Mouse (Mus musculus) mature B cell (primary cell): ENCODE measurements around the gene Pard3.

Experiments used
- in situ Hi-C: fragments of 300-500 bp; cut with MboI; formaldehyde crosslinking; loops from 2 replicates; pipeline ENCODE4 v1.14.3; 2019

Pard3 gene

DNA sequence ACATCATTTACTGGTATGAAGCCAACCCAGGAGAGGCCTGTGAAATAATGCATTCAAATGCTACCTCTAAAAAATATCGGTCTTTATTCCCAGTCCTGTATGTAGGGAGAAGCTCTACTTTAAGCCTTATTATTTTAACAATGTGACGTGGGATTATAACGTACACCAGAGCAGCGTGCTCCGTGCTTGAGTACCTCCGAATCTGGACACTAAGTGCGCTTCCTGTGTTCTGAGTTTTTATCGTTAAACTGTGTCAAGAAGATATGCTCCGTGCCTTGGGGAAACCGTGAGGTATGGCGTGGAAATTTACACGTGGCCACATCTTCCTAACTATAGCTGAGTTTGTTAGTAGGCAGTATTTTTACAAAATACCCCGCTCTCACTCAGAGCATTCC is 436.0 kb downstream of the Pard3 start:
- in situ Hi-C loops, result no loop called here

DNA sequence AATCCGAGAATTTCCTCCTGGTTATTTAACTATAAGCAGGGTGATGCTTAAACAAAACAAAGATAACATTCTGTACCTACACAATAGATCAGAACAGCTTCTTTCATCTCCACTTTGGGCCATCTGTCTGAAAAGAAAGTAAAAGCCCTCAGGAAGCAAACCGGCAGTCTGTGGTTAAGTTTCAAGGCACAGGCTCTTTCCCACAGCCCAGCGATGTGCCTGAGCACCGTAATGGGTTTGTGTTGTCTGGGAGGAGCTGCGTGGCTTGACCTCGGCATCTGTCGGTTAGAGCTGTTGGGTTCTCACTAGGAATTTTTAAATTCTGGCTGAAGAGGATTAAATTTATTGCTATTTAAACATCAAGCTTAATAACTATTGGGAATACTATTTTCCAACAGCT is 436.5 kb downstream of the Pard3 start:
- in situ Hi-C loops, result no loop called here

DNA sequence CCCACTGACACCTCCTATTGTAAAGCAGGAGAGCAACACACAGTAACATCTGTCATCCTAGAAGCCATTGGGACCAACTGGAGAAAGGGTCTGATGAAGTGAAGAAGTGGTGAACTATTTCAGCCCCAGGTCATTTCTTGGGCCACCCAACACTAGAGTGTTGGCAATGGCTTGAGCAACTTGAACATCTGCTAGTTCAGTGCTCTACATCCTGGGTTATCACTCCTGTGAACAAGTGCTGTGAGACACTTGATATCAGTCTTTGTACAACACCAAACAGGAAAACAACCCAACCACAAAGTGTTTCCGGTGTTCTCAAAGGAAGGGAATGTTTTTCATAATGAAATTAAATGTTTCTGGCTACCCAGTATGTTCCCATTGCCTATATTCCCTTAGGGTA is 438.1 kb downstream of the Pard3 start:
- in situ Hi-C loops, result no loop called here

DNA sequence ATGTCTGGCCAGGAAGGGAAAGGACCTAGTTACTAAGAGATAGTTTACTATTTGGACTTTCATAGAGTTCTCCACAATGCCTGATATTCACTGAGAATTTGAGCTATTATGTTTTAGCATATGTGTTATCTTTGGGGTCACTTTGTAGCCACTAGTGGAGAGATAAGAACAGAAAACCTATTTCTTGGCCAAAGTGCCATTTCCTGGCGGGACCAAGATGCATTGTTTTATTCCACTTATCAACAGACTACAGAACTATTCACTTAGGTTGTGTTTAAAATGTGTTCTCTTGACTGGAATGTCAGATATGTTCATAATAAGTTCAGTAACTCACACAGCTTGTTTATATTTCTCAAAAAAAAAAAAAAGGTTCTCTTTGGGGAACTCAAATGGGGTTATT is 441.6 kb downstream of the Pard3 start:
- in situ Hi-C loops, result no loop called here

DNA sequence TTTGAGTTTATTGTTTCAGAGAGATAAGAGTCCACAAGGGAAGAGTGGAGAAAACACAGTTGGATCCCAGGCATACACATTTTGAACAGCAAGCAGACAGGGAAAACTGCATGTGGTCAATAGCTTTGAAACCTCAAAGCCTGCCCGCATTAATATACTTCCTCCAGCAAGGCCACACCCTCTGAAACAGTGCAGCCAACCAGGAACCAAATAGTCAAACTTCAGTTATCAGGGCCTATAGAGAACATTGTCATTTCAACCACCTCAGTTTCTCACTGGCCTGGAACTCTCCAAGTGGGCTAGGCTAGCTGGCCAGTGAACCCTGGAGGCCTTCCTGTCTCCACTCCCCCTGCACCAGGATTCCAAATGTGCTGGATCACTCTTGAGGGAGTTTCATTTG is 442.6 kb downstream of the Pard3 start:
- in situ Hi-C loops, result no loop called here

DNA sequence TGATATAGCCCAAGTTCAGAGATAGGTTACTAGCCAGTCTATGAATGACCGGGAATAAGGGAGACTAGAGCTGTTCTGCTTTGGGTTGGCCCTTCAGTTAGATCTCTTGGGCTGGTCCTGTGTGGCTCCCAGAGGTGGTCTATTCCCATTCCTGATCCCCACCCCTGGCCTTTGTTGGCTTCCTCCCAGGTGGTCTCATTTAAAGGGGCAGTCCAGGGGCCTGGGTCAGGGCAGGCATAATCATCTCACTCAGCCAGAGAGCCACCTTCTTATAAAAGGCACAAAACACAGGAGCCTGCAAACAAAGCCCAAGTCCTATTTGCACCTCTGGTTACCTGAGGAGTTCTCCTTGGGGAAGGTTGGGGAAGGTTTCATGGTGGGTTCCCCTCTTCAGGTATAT is 447.6 kb downstream of the Pard3 start:
- in situ Hi-C loops, result no loop called here

DNA sequence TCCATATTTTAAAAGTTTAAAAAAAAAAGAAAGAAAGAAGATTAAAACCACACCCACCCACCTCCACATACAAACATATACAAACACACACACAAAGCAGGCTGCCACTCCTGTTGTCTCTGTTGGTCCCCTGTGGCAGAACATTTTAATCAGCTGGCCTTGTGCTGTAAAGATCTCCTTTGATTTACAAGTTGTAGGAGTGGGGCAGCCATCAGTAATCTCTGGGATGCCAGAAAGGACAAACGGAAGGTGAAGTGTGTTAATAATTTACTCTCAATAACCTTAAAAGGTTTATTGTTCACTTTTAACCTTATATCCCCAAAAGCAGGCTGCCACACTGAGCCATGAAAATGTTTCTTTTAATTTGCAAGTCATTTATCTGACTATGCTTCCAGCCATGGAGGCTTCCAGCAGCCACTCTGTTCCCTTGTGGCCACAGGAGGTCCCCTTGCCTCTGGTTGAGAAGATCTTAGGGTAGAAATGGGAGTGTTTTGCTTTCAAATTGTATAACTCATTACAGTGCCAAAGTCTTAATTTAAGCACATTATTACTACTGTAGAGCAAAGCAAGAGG is 448.4 kb downstream of the Pard3 start:
- in situ Hi-C loops, result no loop called here

DNA sequence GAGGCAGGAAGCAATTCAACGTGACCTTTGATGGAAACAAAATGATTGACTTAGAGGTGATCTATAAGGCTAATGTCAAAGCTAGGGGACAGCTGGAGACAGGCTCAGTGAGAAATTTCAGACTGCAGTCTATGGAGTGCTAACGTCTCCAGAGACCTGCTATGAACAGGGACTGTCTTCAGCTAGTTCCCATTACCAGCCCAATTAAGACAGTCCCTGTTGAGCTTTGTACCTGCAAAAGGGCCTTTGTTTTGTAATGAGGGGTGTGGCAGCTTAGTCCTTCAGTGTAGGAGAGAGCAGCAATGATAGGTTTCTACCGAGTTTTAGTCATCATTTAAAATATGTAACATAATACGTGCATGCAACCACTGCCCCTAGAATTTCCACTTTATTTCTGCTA is 448.9 kb downstream of the Pard3 start:
- in situ Hi-C loops, result no loop called here

DNA sequence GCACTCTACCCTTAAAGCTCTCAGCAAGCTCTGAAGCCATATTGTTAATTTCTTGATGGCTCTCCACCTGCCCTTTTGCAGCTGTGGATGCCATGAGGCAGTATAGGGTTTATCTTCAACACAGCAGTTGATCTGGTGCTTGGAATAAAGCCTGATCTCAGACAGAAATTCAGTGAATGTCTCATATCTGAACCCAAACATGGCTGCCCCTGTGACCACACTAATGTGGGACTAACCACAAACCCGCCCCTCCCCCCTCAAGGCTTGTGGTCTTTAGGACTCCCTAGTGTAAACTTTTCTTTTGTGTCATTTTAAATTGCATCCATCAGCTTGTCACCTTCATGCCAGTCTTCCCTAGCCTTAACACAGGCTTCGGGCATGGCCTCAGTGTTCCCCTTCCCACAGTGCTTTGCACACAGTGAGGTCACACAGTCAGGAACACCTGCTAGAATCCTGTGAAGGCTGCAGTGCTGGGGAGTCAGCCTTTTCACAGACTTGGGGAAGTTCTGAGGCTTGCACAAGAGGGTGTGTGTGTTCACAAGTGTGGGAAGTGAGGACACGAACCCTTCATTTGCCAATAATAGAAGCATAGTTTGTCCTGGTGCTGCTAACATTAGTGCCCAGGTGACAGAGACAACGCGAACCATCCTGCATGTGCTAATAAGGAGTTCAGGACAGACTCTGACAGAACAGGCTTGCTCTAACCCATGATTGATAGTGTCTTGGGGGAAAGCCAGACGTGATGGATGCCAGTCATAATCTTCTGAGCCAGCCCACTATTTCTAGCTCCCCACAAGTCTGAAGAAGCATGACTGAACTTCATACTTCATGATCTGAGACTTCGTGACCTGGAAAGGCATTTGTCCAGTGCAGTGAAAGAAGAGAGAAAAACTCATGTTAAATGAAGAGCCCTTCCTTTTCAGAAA is 451.4 kb downstream of the Pard3 start:
- in situ Hi-C loops, result no loop called here

DNA sequence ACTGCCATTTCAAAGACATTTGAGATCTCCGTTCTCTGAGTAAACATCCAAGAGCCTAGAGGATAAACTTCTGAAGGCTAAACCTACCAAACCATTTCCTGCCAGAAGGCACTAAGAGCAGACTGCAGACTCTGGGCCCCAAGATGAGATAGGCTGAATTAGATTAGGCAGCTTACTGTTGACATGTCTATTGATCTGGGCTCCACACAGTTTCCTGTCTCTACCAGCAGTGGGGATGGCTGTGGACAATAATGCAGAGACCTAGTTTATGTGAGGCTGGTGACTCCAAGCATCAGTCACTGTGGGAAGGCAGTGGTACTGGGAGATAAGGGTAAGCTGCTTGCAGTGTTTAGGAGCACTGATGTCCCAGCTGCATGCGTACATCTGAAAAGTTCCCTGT is 452.4 kb downstream of the Pard3 start:
- in situ Hi-C loops, result no loop called here

DNA sequence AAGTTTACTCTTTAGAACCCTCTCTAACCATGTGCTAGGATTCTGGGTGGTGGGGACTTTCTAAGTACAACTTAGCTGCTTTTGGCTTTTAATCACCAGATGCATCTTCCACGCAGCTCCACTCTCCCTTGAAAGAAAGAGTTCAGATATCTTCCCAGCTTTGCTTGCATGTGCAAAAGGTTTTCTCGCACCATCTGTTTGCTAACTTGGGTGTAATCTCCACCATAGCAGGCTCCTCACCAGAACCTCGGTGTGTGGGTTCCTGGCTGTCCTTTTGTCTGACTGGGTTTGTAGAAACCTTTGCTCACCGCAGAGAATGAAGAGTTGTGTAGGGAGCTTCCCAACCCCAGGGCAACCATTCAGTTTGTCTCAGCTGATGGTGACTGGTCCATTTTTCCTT is 462.0 kb downstream of the Pard3 start:
- in situ Hi-C loops, result no loop called here

DNA sequence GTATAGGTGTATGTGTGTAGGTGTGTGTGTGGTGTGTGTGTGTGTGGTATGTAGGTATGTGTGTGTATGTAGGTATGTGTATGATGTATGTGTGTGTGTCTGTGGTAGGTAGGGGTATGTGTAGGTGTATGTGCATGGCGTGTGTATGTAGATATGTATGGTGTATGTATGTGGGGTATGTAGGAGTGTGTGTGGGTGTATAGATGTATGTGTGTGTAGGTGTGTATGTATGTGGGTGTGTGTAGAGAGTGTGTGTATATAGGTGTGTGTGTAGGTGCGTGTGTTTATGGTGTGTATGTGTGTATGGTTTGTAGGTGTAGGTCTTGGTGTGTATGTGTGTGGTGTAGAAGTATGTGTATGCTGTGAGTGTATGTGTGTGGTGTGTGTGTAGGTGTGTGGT is 464.6 kb downstream of the Pard3 start:
- in situ Hi-C loops, result no loop called here

DNA sequence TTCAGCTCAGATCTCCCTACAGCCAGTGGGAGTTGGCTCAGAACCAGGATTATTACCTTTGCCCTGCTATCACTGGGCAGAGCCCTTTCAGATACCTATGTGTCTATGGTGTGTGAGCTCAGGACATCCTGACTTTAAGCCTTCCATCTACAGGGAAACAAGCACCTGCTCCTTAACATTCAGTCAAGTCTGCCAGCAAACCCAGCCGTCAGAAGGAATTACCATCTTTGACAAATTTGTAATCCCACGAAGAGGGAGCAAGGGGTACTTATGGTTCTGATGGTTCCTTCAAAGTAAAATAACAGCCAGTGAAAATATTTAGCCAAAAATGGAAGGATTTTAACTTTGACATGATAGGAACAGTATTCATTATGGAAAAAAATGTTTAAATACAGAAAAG is 466.1 kb downstream of the Pard3 start:
- in situ Hi-C loops, result no loop called here

DNA sequence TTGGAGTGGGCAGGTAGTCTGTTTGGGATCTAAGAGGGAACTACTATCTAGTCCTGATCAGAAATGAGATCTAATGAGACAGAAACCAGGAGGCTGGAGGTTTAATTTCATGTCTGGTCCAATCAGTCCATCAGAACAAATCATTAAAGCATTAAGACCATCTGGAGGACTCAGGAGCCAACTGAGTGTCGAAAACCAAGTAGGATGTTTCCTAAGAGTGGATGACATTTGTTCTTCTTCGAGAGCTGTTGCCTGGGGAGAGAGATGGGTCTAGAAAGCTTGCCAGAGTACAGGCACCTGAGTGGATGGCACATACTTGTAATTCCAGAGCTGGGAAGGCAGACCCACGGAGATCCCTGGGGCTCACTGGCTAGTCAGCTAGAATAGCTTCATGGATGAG is 468.2 kb downstream of the Pard3 start:
- in situ Hi-C loops, result no loop called here

DNA sequence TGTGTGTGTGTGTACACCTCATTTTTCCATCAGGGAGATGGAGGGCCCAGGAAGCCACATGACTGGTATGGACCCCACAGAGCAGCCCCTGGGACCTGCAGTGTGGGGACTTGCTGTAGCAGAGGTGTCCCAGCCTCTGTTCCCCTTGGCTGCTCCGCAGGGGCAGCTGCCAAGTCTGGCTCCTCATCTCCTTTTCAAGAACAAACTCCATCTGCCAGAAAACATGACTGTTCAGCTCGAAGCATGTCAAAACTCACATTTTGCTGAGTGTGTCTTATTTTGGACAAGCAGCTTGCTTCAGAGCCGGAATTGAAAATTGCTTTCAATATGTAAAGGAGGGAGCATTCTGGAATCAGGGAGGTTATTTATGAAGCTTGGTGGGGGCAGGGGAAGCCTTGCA is 471.1 kb downstream of the Pard3 start:
- in situ Hi-C loops, result no loop called here

DNA sequence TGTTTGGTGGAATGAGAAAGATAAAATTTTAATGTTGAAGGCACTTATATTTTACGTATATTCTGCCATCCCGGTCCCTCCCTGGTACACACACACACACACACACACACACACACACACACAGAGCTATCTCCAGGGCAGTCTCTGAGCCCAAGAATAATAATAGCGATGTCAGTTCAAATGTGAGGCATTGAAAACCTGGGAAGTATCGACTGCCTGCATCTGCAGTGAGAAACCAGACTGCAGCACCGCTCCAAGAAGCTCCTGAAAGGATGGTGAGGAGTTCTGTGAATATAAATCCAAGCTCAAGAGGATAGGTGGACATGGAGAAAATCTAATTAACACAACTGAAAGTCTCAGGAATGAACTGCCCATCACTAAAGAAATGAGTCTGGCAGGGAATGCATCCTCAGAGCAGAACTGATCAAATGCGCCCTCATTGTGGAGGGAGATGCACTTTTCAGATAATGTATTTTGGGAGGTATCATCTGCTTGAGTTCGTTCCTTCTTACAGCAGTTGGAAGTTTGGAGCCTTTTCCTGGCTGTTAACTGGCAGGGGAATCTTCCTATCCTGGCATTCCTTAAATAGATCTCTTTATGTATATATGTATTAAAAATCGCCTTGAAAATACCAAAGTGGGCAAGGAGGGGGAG is 471.6 kb downstream of the Pard3 start:
- in situ Hi-C loops, result no loop called here

DNA sequence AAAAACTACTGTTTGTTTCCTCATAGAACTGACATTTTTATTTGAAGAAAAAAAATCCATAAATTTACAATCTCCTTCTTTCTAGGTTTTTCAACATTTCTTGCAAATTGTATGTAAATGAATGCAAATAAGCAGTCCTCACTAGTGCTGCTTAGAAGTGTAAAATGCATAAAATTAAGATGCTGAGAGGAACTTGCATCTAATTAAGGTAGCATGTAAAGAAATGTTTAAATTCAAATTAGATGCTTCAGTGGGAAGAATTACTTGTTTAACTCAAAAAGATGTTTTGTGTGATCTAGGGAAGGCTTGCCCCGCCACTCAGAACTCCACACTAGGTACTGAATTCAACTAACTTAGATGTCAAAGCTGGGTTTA is 472.1 kb downstream of the Pard3 start:
- in situ Hi-C loops, result no loop called here

DNA sequence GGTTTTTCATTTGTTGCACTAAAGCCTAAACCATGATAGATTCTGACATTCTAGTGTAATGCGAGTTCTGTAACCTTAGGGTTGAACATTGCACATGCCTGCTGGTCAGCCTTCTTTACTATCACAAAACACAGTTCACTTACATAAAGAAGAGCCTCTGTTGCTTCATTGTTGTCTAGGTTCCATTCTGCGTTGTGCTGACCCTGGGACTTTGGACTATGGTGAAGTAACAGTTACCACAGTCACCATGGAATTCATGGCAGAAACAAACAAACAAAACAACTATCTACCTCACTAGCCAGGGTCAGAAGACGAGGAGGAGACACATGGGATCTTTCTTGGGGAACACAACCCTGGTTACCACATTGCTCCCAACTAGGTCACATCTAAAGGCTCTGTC is 476.1 kb downstream of the Pard3 start:
- in situ Hi-C loops, result no loop called here

DNA sequence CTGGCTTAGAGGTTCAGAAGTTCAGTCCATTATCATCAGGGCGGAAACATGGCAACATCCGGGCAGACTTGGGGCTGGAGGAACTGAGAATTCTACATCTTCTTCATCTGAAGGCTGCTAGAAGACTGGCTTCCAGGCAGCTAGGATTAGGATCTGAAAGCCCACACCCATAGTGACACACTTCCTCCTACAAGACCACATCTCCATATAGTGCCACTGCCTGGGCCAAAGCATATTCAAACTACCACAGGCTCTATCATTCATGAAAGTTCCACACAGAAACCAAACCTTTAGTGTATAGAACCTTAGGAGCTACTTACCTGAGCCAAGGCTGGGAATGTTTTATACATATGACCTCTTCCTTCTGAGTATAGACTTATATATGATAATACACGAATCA is 476.6 kb downstream of the Pard3 start:
- in situ Hi-C loops, result no loop called here

DNA sequence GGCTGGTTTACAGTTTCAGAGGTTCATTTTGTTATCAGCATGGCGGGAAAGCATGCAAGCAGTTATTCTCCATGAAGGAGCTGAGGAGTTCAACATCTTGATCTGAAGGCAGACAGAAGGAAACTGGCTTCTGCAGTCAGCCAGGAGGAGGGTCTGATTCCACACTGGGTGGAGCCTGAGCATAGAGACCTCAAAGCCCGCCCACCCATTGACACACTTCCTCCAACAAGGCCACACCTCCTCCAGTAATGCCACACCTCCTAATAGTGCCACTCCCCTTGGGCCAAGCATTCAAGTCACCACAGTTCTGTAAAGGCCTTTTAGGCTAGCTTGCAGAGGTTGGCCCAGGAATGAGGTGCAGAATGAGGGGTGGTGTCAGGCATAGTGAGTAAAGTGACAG is 478.5 kb downstream of the Pard3 start:
- in situ Hi-C loops, result no loop called here

DNA sequence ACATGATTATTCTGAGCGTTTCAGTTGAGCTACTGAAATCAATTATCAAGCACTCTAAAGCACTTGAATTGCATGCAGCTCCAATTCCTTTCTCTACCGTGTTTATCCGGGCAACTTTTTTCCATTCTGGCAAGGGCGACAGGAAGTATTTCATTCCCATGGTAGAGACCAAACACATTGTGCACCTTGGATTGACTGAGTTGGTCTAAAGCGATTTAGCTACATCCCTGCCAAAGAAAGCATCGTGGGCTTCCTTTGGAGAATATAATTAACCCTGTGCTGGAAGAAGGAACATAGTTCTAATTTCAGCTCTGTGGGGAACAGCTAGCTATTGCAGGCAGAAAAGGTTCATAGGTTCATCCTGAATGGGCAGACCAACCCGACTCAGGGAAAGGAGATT is 480.0 kb downstream of the Pard3 start:
- in situ Hi-C loops, result no loop called here

DNA sequence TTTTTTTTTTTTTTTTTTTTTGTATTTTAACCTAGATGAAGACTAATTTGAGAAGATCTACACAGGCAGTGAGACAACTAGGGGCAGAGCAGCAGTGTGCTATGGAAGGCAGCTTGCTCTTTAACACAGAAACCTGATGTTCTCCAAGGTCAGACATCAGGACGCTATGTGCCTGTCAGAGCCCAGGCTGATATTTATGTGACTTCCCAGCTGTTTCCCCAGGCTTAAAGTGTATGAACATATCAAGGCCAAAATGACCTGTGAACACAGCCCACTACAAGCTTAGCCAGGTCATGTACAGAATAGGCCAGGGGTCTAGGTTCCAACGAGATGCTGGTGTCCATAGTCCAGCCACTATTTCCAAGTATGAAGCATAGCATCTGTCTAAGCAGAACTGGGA is 482.5 kb downstream of the Pard3 start:
- in situ Hi-C loops, result no loop called here

DNA sequence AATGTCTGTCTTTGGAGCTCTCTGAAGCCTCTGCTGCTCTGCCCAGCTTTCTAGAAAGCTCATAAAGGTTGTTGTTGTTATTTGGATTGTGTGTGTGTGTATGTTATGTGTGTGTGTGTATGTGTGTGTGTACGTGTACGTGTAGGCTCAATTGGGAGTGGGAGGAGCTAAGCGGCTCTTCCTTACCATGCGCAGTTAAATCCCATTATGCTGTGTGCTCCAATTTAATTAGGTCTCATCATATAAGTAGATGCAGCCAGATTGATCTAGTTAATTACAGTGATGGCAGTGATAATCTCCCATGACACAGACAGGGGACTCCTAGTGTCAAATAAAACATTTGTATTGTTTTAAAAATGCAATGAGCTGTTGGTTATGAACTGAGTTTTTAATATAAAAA is 487.2 kb downstream of the Pard3 start:
- in situ Hi-C loops, result no loop called here
